Mouse (Mus musculus): ENCODE data around the gene Tra2b. TPM values are rescaled to one million over a fixed set of nuclear protein-coding genes. Genes with fewer than 3 reads are reported as not detected.

Gene Tra2b
- polyA plus RNA-seq, 1 experiment from 2014 or later, result 108 TPM

DNA sequence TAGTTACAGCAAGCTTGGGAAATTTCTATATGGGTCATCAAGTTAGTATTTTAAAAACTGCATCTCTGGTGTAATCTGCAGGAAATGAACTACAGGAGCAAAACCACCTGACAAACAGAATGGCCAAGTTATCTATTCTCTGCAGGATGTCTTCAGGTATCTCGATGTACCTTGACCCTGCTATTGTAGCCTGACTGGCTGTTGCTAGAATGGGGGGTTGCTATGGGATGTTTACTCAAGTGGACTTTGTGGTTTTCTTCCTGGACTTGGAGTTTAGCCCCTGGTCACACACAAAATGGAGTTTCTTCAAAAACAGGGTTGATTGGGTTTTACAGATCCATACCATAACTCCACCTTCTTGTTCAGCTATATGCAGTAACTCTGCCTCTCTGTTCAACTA, 62.3 kb downstream of the Tra2b start:
- CTCF ChIA-PET, result no interaction called here
- H3K27me3 ChIP-seq, result no peaks in the 10 kb centered on the region
- in situ Hi-C loops (cut with MboI; ENCODE audit: low pct_unique_long_range_greater_than_20kb), result no loop called here
- TF ChIP-seq CTCF (IDR thresholded peaks at IDR 0.05), result no peak
- POLR2A ChIA-PET, result interaction anchor here (0.6 to 1.4 kb wide), 2 partner anchors 7 to 38 kb away, joined by 3 read pairs; no protein-coding TSS in a partner anchor
- DNase-seq (ENCODE audit: low read depth, low spot score) (no peak), ATAC-seq (no peak)

DNA sequence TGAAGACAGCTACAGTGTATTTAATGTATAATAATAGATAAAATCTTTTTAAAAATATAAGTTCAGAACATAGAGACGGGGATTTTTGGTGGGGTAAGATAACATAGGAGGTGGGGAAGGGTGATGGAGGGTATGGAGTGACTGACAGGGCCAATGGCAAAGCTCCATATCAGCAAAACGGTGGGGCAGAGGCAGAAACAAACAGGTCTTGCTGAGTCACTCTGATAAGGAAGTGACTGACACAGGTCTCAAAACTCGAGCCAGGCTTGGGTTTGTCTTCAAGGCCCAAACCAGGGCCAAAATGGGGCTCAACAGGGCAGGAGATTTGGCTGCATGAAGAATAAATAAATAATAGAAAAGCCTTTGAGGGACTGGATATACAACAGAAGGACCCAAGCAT, 63.9 kb downstream of the Tra2b start:
- ATAC-seq, result no peak
- no peak for TF ChIP-seq CTCF (IDR thresholded peaks at IDR 0.05)
- ChIA-PET CTCF (no interaction called here), POLR2A (interaction anchor here (0.7 kb wide), 1 partner anchor 396 kb away, joined by 5 read pairs; no protein-coding TSS in a partner anchor)
- no peaks in the 10 kb centered on the region for H3K27me3 ChIP-seq
- in situ Hi-C loops (cut with MboI; ENCODE audit: low pct_unique_long_range_greater_than_20kb), result no loop called here
- no peak for DNase-seq (ENCODE audit: low read depth, low spot score)

DNA sequence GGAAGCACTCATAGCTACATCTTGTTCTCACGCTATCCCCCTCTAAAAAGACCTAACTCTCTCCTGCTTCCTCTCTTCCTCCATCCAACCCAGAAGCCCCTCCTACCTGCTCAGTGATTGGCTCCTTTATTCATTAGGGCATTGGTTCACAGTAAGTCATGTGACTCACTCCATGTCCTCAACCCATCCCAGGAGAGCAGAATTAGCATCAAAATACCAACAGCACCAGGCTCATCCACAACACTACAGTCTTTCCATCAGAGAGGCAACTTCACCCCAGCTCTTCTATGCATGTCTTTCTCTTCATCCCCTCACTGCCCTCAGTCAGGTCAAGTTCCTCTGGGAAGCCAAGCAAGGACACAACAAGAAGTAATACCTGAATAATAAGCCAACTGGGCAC, 65.3 kb downstream of the Tra2b start:
- ATAC-seq (no peak), DNase-seq (ENCODE audit: low read depth, low spot score) (no peak)
- ChIA-PET POLR2A (no interaction called here), CTCF (no interaction called here)
- no peaks in the 10 kb centered on the region for H3K27me3 ChIP-seq
- no peak for TF ChIP-seq CTCF (IDR thresholded peaks at IDR 0.05)
- in situ Hi-C loops (cut with MboI; ENCODE audit: low pct_unique_long_range_greater_than_20kb), result no loop called here

Other genes starting within 250 kb of the Tra2b start
- 30.7 TPM for gene Igf2bp2, start 102.7 kb downstream of the Tra2b start, polyA plus RNA-seq (2021)
- gene Etv5, start 173.7 kb upstream of the Tra2b start, polyA plus RNA-seq (2021), result 23.7 TPM